Mouse (Mus musculus): ENCODE measurements around the gene Numbl. TPM values are rescaled to one million over a fixed set of nuclear protein-coding genes. Genes with fewer than 3 reads are reported as not detected.

Numbl gene
- polyA plus RNA-seq, 1 experiment from 2014 or later, result 43.3 TPM

DNA sequence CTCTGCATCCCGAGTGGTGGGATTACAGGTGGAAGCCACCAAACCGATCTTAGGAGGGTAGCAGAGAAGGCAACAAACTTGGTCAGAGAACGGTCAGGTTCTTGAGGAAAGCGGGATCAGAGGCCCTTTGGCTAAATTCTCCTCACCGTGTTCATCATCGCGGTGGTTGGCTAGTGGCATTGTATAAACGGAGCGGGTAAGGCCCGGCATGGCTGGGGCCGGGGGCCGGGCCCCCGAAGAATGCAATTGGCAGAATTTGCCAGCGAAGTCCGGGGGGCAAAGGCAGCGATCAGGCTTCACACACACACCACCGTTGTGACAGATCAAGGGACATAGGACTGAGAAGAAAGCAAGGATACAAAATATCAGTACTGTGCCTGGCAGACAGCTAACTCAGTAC, 71.7 kb downstream of the Numbl start:
- ATAC-seq, result no peak
- H3K27me3 ChIP-seq (replicated peaks; ENCODE audit: control insufficient read depth, insufficient read depth, low read length), result peaks cover 76% of the 10 kb centered on the region
- H3K9ac ChIP-seq (replicated peaks; ENCODE audit: low read depth, low read length), result no peak overlapping the region
- no peak overlapping the region for H3K4me3 ChIP-seq (replicated peaks; ENCODE audit: low read length)
- WGBS, result 25% methylated on average over 17 of the region's 17 CpGs
- H3K9me3 ChIP-seq (ENCODE audit: control insufficient read depth, low read length), result no peaks in the 10 kb centered on the region
- no peaks in the 10 kb centered on the region for H3K36me3 ChIP-seq (ENCODE audit: control insufficient read depth, insufficient read depth)
- no peak overlapping the region for H3K27ac ChIP-seq (ENCODE audit: low read length)
- peaks cover 51% of the 10 kb centered on the region for H3K4me1 ChIP-seq (replicated peaks; ENCODE audit: control insufficient read depth, insufficient read depth, low read length)
- no peak overlapping the region for H3K4me2 ChIP-seq (ENCODE audit: low read length)

GRCm38 (mm10) chr7:27330709-27331540, 72.7 kb downstream of the Numbl start:
- Histone ChIP-seq H3K36me3 (ENCODE audit: control insufficient read depth, insufficient read depth) (no peaks in the 10 kb centered on the region), H3K27ac (ENCODE audit: low read length) (no peak overlapping the region), H3K9ac (replicated peaks; ENCODE audit: low read depth, low read length) (no peak overlapping the region), H3K4me2 (ENCODE audit: low read length) (peak overlapping the region; percentile 50), H3K4me1 (replicated peaks; ENCODE audit: control insufficient read depth, insufficient read depth, low read length) (peaks cover 45% of the 10 kb centered on the region), H3K4me3 (replicated peaks; ENCODE audit: low read length) (peak overlapping the region; percentile 23), H3K9me3 (ENCODE audit: control insufficient read depth, low read length) (no peaks in the 10 kb centered on the region), H3K27me3 (replicated peaks; ENCODE audit: control insufficient read depth, insufficient read depth, low read length) (peaks cover 81% of the 10 kb centered on the region)
- no peak for ATAC-seq
- WGBS, result 1% methylated on average over 39 of the region's 39 CpGs

DNA sequence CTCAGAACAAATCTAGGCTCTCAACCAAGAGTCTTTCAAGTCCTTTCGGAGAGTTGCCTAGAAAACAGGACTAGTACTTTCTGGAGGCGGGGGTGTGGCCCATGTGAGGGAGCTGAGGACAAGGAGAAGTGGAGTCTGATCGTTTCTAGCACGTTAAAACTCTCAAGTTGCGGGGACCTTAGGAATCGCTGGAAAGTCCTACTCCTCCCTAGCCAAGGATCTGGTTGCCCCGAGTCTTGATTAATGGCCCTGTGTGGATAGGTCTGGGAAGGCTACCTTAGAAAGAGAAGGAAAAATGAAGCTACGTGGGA, 73.3 kb downstream of the Numbl start:
- ATAC-seq, result no peak
- Histone ChIP-seq H3K4me2 (ENCODE audit: low read length) (no peak overlapping the region), H3K27me3 (replicated peaks; ENCODE audit: control insufficient read depth, insufficient read depth, low read length) (peaks cover 75% of the 10 kb centered on the region), H3K27ac (ENCODE audit: low read length) (no peak overlapping the region), H3K36me3 (ENCODE audit: control insufficient read depth, insufficient read depth) (no peaks in the 10 kb centered on the region), H3K4me1 (replicated peaks; ENCODE audit: control insufficient read depth, insufficient read depth, low read length) (peaks cover 49% of the 10 kb centered on the region), H3K9me3 (ENCODE audit: control insufficient read depth, low read length) (no peaks in the 10 kb centered on the region), H3K9ac (replicated peaks; ENCODE audit: low read depth, low read length) (no peak overlapping the region), H3K4me3 (replicated peaks; ENCODE audit: low read length) (no peak overlapping the region)
- 4% methylated on average over 8 of the region's 8 CpGs for WGBS

Other genes with a start within 250 kb of the Numbl start
- gene Cyp2a12, start 229.4 kb upstream of the Numbl start, polyA plus RNA-seq (2015; fragmentation: Nextera tagmentation; extraction: Ambion mirVana), result not detected in 2 replicates
- gene Cyp2f2, start 138.5 kb upstream of the Numbl start, polyA plus RNA-seq (2015; fragmentation: Nextera tagmentation; extraction: Ambion mirVana), result 0.93 TPM in 1 of 2 replicates, not detected in the other
- gene Cyp2t4, start 104.7 kb upstream of the Numbl start, polyA plus RNA-seq (2015; fragmentation: Nextera tagmentation; extraction: Ambion mirVana), result 0.33 TPM in 1 of 2 replicates, not detected in the other
- 93.4 and 100 TPM in 2 replicates for gene Egln2, start 91.6 kb upstream of the Numbl start, polyA plus RNA-seq (2015; fragmentation: Nextera tagmentation; extraction: Ambion mirVana)
- gene Rab4b, start 79.5 kb upstream of the Numbl start, polyA plus RNA-seq (2015; fragmentation: Nextera tagmentation; extraction: Ambion mirVana), result 80.8 and 88.3 TPM in 2 replicates
- 0.78 TPM in 1 of 2 replicates, not detected in the other for gene Gm21983, start 77.3 kb upstream of the Numbl start, polyA plus RNA-seq (2015; fragmentation: Nextera tagmentation; extraction: Ambion mirVana)
- gene Mia, start 77.3 kb upstream of the Numbl start, polyA plus RNA-seq (2015; fragmentation: Nextera tagmentation; extraction: Ambion mirVana), result 8.3 and 10.4 TPM in 2 replicates
- gene BC024978, start 62.7 kb upstream of the Numbl start, polyA plus RNA-seq (2015; fragmentation: Nextera tagmentation; extraction: Ambion mirVana), result 3.6 and 5.1 TPM in 2 replicates
- 227 and 232 TPM in 2 replicates for gene Snrpa, start 62.2 kb upstream of the Numbl start, polyA plus RNA-seq (2015; fragmentation: Nextera tagmentation; extraction: Ambion mirVana)
- 6.2 and 6.4 TPM in 2 replicates for gene Itpkc, start 29.8 kb upstream of the Numbl start, polyA plus RNA-seq (2015; fragmentation: Nextera tagmentation; extraction: Ambion mirVana)
- 26.3 and 27.2 TPM in 2 replicates for gene Coq8b, start 25.4 kb upstream of the Numbl start, polyA plus RNA-seq (2015; fragmentation: Nextera tagmentation; extraction: Ambion mirVana)
- 13.3 and 18.2 TPM in 2 replicates for gene Ltbp4, start 79.3 kb downstream of the Numbl start, polyA plus RNA-seq (2015; fragmentation: Nextera tagmentation; extraction: Ambion mirVana)
- 88.1 and 95.5 TPM in 2 replicates for gene Shkbp1, start 97.6 kb downstream of the Numbl start, polyA plus RNA-seq (2015; fragmentation: Nextera tagmentation; extraction: Ambion mirVana)
- gene Gm20479, start 99.0 kb downstream of the Numbl start, polyA plus RNA-seq (2015; fragmentation: Nextera tagmentation; extraction: Ambion mirVana), result not detected in 2 replicates
- 2.3 and 2.5 TPM in 2 replicates for gene Sptbn4, start 189.3 kb downstream of the Numbl start, polyA plus RNA-seq (2015; fragmentation: Nextera tagmentation; extraction: Ambion mirVana)
- gene Blvrb, start 189.5 kb downstream of the Numbl start, polyA plus RNA-seq (2015; fragmentation: Nextera tagmentation; extraction: Ambion mirVana), result 14.9 and 16.8 TPM in 2 replicates
- gene Sertad3, start 215.3 kb downstream of the Numbl start, polyA plus RNA-seq (2015; fragmentation: Nextera tagmentation; extraction: Ambion mirVana), result 11.6 and 14.8 TPM in 2 replicates
- 6.5 and 7.0 TPM in 2 replicates for gene Sertad1, start 228.5 kb downstream of the Numbl start, polyA plus RNA-seq (2015; fragmentation: Nextera tagmentation; extraction: Ambion mirVana)
- gene Prx, start 240.9 kb downstream of the Numbl start, polyA plus RNA-seq (2015; fragmentation: Nextera tagmentation; extraction: Ambion mirVana), result 1.1 and 1.3 TPM in 2 replicates

All from forebrain, embryonic 16.5 days (tissue).